Mouse (Mus musculus): Measurements from ENCODE around the gene Tmbim7.

The Tmbim7 gene

GRCm38 (mm10) chr5:3665225-3665624 lies 14.2 kb downstream of the Tmbim7 start:
- DNase-seq (ENCODE audit: low spot score in 2 of 2): no peak

- no peak for DNase-seq (ENCODE audit: low spot score in 2 of 2)
Observed at GRCm38 (mm10) chr5:3666585-3666984, 15.6 kb downstream of the Tmbim7 start.

- no peak for DNase-seq (ENCODE audit: low spot score in 2 of 2)
Observed at GRCm38 (mm10) chr5:3669938-3670554, 19.1 kb downstream of the Tmbim7 start.

- no peak for DNase-seq (ENCODE audit: low spot score in 2 of 2)
Observed at GRCm38 (mm10) chr5:3688298-3688697, 37.3 kb downstream of the Tmbim7 start.

GRCm38 (mm10) chr5:3691283-3691682 lies 40.3 kb downstream of the Tmbim7 start:
- no peak for DNase-seq (ENCODE audit: low spot score in 2 of 2)

- DNase-seq (ENCODE audit: low spot score in 2 of 2): no peak
Observed at GRCm38 (mm10) chr5:3692956-3693355, 42.0 kb downstream of the Tmbim7 start.

GRCm38 (mm10) chr5:3695191-3695590 lies 44.2 kb downstream of the Tmbim7 start:
- no peak for DNase-seq (ENCODE audit: low spot score in 2 of 2)

GRCm38 (mm10) chr5:3696031-3696430 lies 45.0 kb downstream of the Tmbim7 start:
- DNase-seq (ENCODE audit: low spot score in 2 of 2): no peak

- no peak for DNase-seq (ENCODE audit: low spot score in 2 of 2)
Observed at GRCm38 (mm10) chr5:3700025-3700424, 49.0 kb downstream of the Tmbim7 start.

GRCm38 (mm10) chr5:3702180-3702579 lies 51.2 kb downstream of the Tmbim7 start:
- no peak for DNase-seq (ENCODE audit: low spot score in 2 of 2)

- no peak for DNase-seq (ENCODE audit: low spot score in 2 of 2)
Observed at GRCm38 (mm10) chr5:3715800-3716199, 64.8 kb downstream of the Tmbim7 start.

- no peak for DNase-seq (ENCODE audit: low spot score in 2 of 2)
Observed at GRCm38 (mm10) chr5:3719371-3719770, 68.4 kb downstream of the Tmbim7 start.

GRCm38 (mm10) chr5:3722873-3723272 lies 71.9 kb downstream of the Tmbim7 start:
- no peak for DNase-seq (ENCODE audit: low spot score in 2 of 2)

- DNase-seq (ENCODE audit: low spot score in 2 of 2): no peak
Observed at GRCm38 (mm10) chr5:3723415-3723814, 72.4 kb downstream of the Tmbim7 start.

- DNase-seq (ENCODE audit: low spot score in 2 of 2): no peak
Observed at GRCm38 (mm10) chr5:3725491-3725890, 74.5 kb downstream of the Tmbim7 start.

- DNase-seq (ENCODE audit: low spot score in 2 of 2): no peak
Observed at GRCm38 (mm10) chr5:3728820-3729219, 77.8 kb downstream of the Tmbim7 start.
